Comparison of ENCODE assay signal across 9 mouse cellular contexts in genomic region chr6:142779045-142779811, GRCm38 (mm10). TPM values are rescaled to one million over a fixed set of nuclear protein-coding genes. Genes with fewer than 3 reads are reported as not detected.
DNase-seq lines count a peak whose midpoint lies in the region; ATAC-seq lines count a peak whose summit lies in the region.
"Had no signal": no experiment of that assay in that cellular context is flagged by ENCODE, and none has a peak within 500 bp of the region (broad histone marks: within the 10 kb centered on the region; RNA-seq: fewer than 3 reads in every experiment).

No protein-coding gene starts in this region.

- peak; percentile 46 for DNase-seq in adrenal gland, postnatal 10 days
- no peak for DNase-seq in adrenal gland, adult 8-10 months
- DNase-seq in forebrain, embryonic 11.5 days (ENCODE audit: low spot score): peak; percentile 53
- peak; percentile 70 for DNase-seq in induced T-regulatory cell, adult 2 months (ENCODE audit: low read depth)
- peak; percentile 29 for DNase-seq in left cerebral cortex, adult 11 months (ENCODE audit: low spot score)
- peak; percentile 88 for DNase-seq in midbrain, embryonic 11.5 days (ENCODE audit: low spot score, missing footprints)
- DNase-seq in telencephalon, adult 2 months (ENCODE audit: low read depth, low spot score): peak; percentile 43

- H3K9me3 ChIP-seq in forebrain, embryonic 11.5 days (ENCODE audit: control insufficient read depth, low read length): no peaks in the 10 kb centered on the region
- H3K9me3 ChIP-seq in midbrain, embryonic 11.5 days (ENCODE audit: control insufficient read depth, low read length): no peaks in the 10 kb centered on the region
- H3K9me3 ChIP-seq: heart, embryonic 15.5 days had no signal

- WGBS in forebrain, embryonic 11.5 days: 56% methylated on average over 11 of the region's 11 CpGs
- 59% methylated on average over 11 of the region's 11 CpGs for WGBS in midbrain, embryonic 11.5 days

- no peaks in the 10 kb centered on the region; the same call in 1 of the 2 replicates for H3K36me3 ChIP-seq in forebrain, embryonic 11.5 days (ENCODE audit: control insufficient read depth, insufficient read depth, low read length)
- H3K36me3 ChIP-seq in midbrain, embryonic 11.5 days (ENCODE audit: control insufficient read depth, insufficient read depth, low read length): no peaks in the 10 kb centered on the region

- H3K27ac ChIP-seq in forebrain, embryonic 11.5 days (ENCODE audit: low read depth, low read length): peak overlapping the region; percentile 37; the same call in 1 of the 2 replicates
- H3K27ac ChIP-seq in midbrain, embryonic 11.5 days (ENCODE audit: low read depth, low read length): no peak overlapping the region
- H3K27ac ChIP-seq: heart, embryonic 15.5 days had no signal

- H3K9ac ChIP-seq in forebrain, embryonic 11.5 days (ENCODE audit: low read length): no peak overlapping the region
- H3K9ac ChIP-seq in midbrain, embryonic 11.5 days (ENCODE audit: low read length): no peak overlapping the region
- H3K9ac ChIP-seq: heart, embryonic 15.5 days had no signal

- peaks cover 6% of the 10 kb centered on the region; the same call in 1 of the 2 replicates for H3K4me1 ChIP-seq in forebrain, embryonic 11.5 days (replicated peaks; ENCODE audit: control insufficient read depth, insufficient read depth, low read length)
- peaks cover 2% of the 10 kb centered on the region; the same call in 1 of the 2 replicates for H3K4me1 ChIP-seq in midbrain, embryonic 11.5 days (ENCODE audit: control insufficient read depth, insufficient read depth, low read length)

- peak; percentile 62 for ATAC-seq in activated CD4-positive, CD25-positive, alpha-beta regulatory T cell, adult 4 months
- ATAC-seq in forebrain, embryonic 11.5 days (replicated peaks; ENCODE audit: low FRiP score): peak; percentile 17
- ATAC-seq in midbrain, embryonic 11.5 days (ENCODE audit: low FRiP score): peak; percentile 65

- no peaks in the 10 kb centered on the region; the same call in 1 of the 2 replicates for H3K27me3 ChIP-seq in forebrain, embryonic 11.5 days (ENCODE audit: control insufficient read depth, insufficient read depth, low read length)
- no peaks in the 10 kb centered on the region for H3K27me3 ChIP-seq in midbrain, embryonic 11.5 days (ENCODE audit: control insufficient read depth, insufficient read depth, low read length)
- H3K27me3 ChIP-seq: heart, embryonic 15.5 days had no signal

- H3K4me2 ChIP-seq in forebrain, embryonic 11.5 days (ENCODE audit: low read depth, low read length, severe bottlenecking): no peak overlapping the region
- H3K4me2 ChIP-seq in midbrain, embryonic 11.5 days: no peak overlapping the region
- H3K4me2 ChIP-seq: heart, embryonic 15.5 days had no signal

- no peak overlapping the region for H3K4me3 ChIP-seq in forebrain, embryonic 11.5 days (ENCODE audit: low read depth, low read length)
- no peak overlapping the region for H3K4me3 ChIP-seq in midbrain, embryonic 11.5 days (ENCODE audit: low read depth, low read length)
- H3K4me3 ChIP-seq: heart, embryonic 15.5 days had no signal

RNA-seq across cellular contexts. Expression of gene Cmas, which starts 22.7 kb away (rescaled TPM):
- 10 to 100 TPM; 33.8 to 37.4 TPM for total RNA-seq in adrenal gland, postnatal 10 days (2021)
- total RNA-seq in adrenal gland, adult 8-10 months (2022): 10 to 100 TPM; 34.5 to 35.7 (median 34.7) TPM
- polyA plus RNA-seq in activated CD4-positive, CD25-positive, alpha-beta regulatory T cell, adult 4 months (2017; shearing (Covaris generic)): 10 to 100 TPM; 12.4 to 14.3 TPM
- polyA plus RNA-seq in forebrain, embryonic 11.5 days (2014; fragmentation: Nextera tagmentation; extraction: Ambion mirVana): 103 and 109 TPM in 2 replicates
- 133 and 136 TPM in 2 replicates for polyA plus RNA-seq in midbrain, embryonic 11.5 days (2014; fragmentation: Nextera tagmentation; extraction: Ambion mirVana)

RNA-seq across cellular contexts. Expression of gene Sult6b2, which starts 25.1 kb away (rescaled TPM):
- not detected for total RNA-seq in adrenal gland, postnatal 10 days (2021)
- not detected for total RNA-seq in adrenal gland, adult 8-10 months (2022)
- not detected for polyA plus RNA-seq in activated CD4-positive, CD25-positive, alpha-beta regulatory T cell, adult 4 months (2017; shearing (Covaris generic))
- 0.29 TPM in 1 of 2 replicates, not detected in the other for polyA plus RNA-seq in forebrain, embryonic 11.5 days (2014; fragmentation: Nextera tagmentation; extraction: Ambion mirVana)
- polyA plus RNA-seq in midbrain, embryonic 11.5 days (2014; fragmentation: Nextera tagmentation; extraction: Ambion mirVana): 0.14 and 0.16 TPM in 2 replicates
- polyA plus RNA-seq: heart, embryonic 15.5 days had no signal
